Mouse (Mus musculus): Measurements from ENCODE around the gene Srsf9.

- TF ChIP-seq POLR2AphosphoS2 (IDR thresholded peaks at IDR 0.05; ENCODE audit: low read length) (no peak), POLR2A (IDR thresholded peaks at IDR 0.05; ENCODE audit: control insufficient read depth in 1 of 2, insufficient read depth in 1 of 2, low read depth in 1 of 2, low read length in 2 of 2, poor library complexity in 1 of 2) (peak in 1 of 2 experiments; percentile 45; a peak in 1 of 4 replicates), EP300 (IDR thresholded peaks at IDR 0.05; ENCODE audit: low read depth in 1 of 2, low read length in 2 of 2) (peak; percentile 27 to 48; a peak in 3 of 4 replicates), MAZ (IDR thresholded peaks at IDR 0.05; ENCODE audit: low read depth, low read length) (peak; percentile 65; the same call in 1 of the 2 replicates), CTCF (IDR thresholded peaks at IDR 0.05 in 2 of 3, conservative IDR thresholded peaks at IDR 0.05 in 1 of 3; ENCODE audit: control insufficient read depth in 1 of 3, insufficient read depth in 1 of 3, low read depth in 2 of 3, low read length in 3 of 3, poor library complexity in 1 of 3, severe bottlenecking in 1 of 3) (peak in 2 of 3 experiments; percentile 23 to 25; a peak in 2 of 6 replicates), TBP (IDR thresholded peaks at IDR 0.05; ENCODE audit: low read depth, low read length) (no peak)
Measured at GRCm38 (mm10) chr5:115319004-115319940, 7.7 kb upstream of the Srsf9 start.
